Mouse (Mus musculus) erythroblast, embryonic 14.5 days (primary cell): Measurements from ENCODE around the gene Opa1. TPM values are rescaled to one million over a fixed set of nuclear protein-coding genes. Genes with fewer than 3 reads are reported as not detected.

Source experiments
- H3K27me3 ChIP-seq: 2 replicates; pipeline ENCODE4 v1.6.1; 2012; ENCODE audit warnings: inconsistent platforms; ENCODE audit not compliant: control insufficient read depth
- H3K36me3 ChIP-seq: 2 replicates; pipeline ENCODE4 v1.6.1; 2012; ENCODE audit warnings: mild to moderate bottlenecking, inconsistent platforms; ENCODE audit not compliant: control insufficient read depth
- H3K4me1 ChIP-seq: 2 replicates; pipeline ENCODE4 v1.6.1; 2012; ENCODE audit warnings: inconsistent platforms; ENCODE audit not compliant: control insufficient read depth
- H3K4me3 ChIP-seq: replicated peaks from 2 replicates; pipeline ENCODE3; 2012; ENCODE audit warnings: moderate library complexity, mild to moderate bottlenecking, inconsistent platforms
- H3K9me3 ChIP-seq: 2 replicates; pipeline ENCODE4 v1.6.1; 2012; ENCODE audit warnings: low read length, inconsistent platforms, mixed read lengths; ENCODE audit not compliant: control insufficient read depth
- GATA1 ChIP-seq: IDR thresholded peaks from 2 replicates; pipeline ENCODE4 v1.6.1; 2012; ENCODE audit warnings: low read length, inconsistent platforms, mixed read lengths
- TAL1 ChIP-seq: IDR thresholded peaks from 3 replicates; pipeline ENCODE4 v1.6.1; 2012; ENCODE audit warnings: low read length, inconsistent platforms, mixed read lengths
- polyA plus RNA-seq: library from polyadenylated mRNA; stranded (reverse); fragments of >175 nt; gene quantifications from 2 replicates; pipeline ENCODE4 v1.2.3, GENCODE M21; 2012

The Opa1 gene
- polyA plus RNA-seq, 1 experiment: 0.54 TPM

DNA sequence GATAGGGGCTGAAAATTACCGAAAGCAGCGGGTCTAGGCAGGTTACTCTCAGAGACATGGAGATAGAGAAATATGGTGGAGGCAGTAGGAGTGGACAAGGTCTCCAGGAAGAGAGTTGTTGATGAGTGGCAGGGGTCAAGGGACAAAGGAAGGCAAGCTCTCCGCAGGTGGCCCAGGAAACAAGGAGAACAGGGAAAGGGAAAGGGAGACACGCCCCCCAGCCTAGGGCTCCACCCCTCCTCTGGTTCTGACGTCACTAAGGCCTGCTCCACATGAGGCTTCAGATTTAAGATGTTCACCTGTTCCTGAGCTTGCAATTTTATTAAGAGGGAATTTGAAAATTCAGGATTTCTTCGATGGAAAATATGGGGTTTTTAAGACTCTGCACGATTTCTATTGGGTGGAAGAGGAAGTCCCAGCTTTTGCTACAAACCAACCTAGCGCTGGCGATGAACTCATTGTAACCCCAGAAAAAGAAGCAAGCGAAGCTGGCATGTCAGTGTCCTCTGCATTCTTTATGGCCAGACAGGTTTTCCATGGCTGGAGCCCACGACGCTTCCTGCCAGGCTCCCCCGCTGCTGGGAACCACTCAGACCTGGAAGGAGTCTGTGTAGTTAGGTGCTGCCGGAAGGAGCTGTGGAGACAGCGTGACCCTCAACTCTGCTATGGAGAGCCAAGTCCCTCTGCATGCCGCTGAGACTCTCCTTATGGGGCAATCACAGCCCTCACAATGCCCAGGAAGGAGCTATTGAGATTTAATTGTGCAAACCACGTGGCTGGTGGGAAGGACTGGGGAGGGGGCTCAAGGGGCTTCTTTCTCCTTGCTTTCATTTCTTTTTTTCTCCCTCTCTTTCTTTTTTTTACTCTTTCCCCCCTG, 103.7 kb downstream of the Opa1 start:
- Histone ChIP-seq H3K4me3 (no peak overlapping the region), H3K27me3 (no peaks in the 10 kb centered on the region), H3K9me3 (no peaks in the 10 kb centered on the region), H3K36me3 (no peaks in the 10 kb centered on the region), H3K4me1 (no peaks in the 10 kb centered on the region)
- no peak for TF ChIP-seq TAL1

GRCm38 (mm10) chr16:29683563-29683962, 104.4 kb downstream of the Opa1 start:
- Histone ChIP-seq H3K4me3 (no peak overlapping the region), H3K4me1 (no peaks in the 10 kb centered on the region), H3K36me3 (no peaks in the 10 kb centered on the region), H3K27me3 (no peaks in the 10 kb centered on the region), H3K9me3 (no peaks in the 10 kb centered on the region)
- no peak for TF ChIP-seq TAL1
- TF ChIP-seq GATA1: no peak

- no peaks in the 10 kb centered on the region for H3K4me1 ChIP-seq
- H3K9me3 ChIP-seq: no peaks in the 10 kb centered on the region
- H3K4me3 ChIP-seq: no peak overlapping the region
- no peaks in the 10 kb centered on the region for H3K27me3 ChIP-seq
- H3K36me3 ChIP-seq: no peaks in the 10 kb centered on the region
- TF ChIP-seq TAL1: no peak
- no peak for TF ChIP-seq GATA1
These were observed 105.0 kb downstream of the Opa1 start for GRCm38 (mm10) chr16:29684111-29684510.

GRCm38 (mm10) chr16:29684641-29685040, 105.5 kb downstream of the Opa1 start:
- no peaks in the 10 kb centered on the region for H3K36me3 ChIP-seq
- no peaks in the 10 kb centered on the region for H3K4me1 ChIP-seq
- no peak for TF ChIP-seq TAL1
- TF ChIP-seq GATA1: no peak
- no peaks in the 10 kb centered on the region for H3K27me3 ChIP-seq
- H3K9me3 ChIP-seq: no peaks in the 10 kb centered on the region
- no peak overlapping the region for H3K4me3 ChIP-seq

DNA sequence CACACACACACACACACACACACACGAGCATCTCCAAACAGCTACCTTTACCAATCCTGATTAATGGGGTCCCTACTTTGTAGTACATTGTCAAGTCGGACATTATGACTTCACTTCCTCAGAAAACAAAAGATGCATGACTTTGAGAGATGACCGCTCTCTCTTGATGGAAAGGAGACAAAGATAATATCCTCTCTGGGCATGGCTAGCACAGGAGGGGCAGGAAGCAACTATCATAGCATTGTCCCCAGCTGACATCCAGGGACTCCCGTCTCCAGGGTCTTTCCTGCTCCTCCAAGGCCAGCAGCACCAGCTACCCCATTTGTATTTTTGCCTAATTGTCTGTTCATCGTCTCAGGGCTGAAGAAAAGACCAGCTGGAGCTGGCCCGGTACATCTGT, 107.0 kb downstream of the Opa1 start:
- no peaks in the 10 kb centered on the region for H3K9me3 ChIP-seq
- TF ChIP-seq TAL1 (no peak), GATA1 (no peak)

GRCm38 (mm10) chr16:29687987-29688885, 109.1 kb downstream of the Opa1 start:
- TF ChIP-seq GATA1: no peak
- no peak for TF ChIP-seq TAL1
- Histone ChIP-seq H3K4me1 (no peaks in the 10 kb centered on the region), H3K9me3 (no peaks in the 10 kb centered on the region), H3K36me3 (no peaks in the 10 kb centered on the region), H3K27me3 (no peaks in the 10 kb centered on the region), H3K4me3 (no peak overlapping the region)

More for the DNA sequence above, 107.0 kb downstream of the Opa1 start:
- H3K4me3 ChIP-seq: no peak overlapping the region
- no peaks in the 10 kb centered on the region for H3K27me3 ChIP-seq
- H3K36me3 ChIP-seq: no peaks in the 10 kb centered on the region
- no peaks in the 10 kb centered on the region for H3K4me1 ChIP-seq

GRCm38 (mm10) chr16:29689187-29689819, 110.2 kb downstream of the Opa1 start:
- Histone ChIP-seq H3K27me3 (no peaks in the 10 kb centered on the region), H3K4me1 (no peaks in the 10 kb centered on the region), H3K36me3 (no peaks in the 10 kb centered on the region), H3K9me3 (no peaks in the 10 kb centered on the region), H3K4me3 (no peak overlapping the region)
- no peak for TF ChIP-seq TAL1
- no peak for TF ChIP-seq GATA1

DNA sequence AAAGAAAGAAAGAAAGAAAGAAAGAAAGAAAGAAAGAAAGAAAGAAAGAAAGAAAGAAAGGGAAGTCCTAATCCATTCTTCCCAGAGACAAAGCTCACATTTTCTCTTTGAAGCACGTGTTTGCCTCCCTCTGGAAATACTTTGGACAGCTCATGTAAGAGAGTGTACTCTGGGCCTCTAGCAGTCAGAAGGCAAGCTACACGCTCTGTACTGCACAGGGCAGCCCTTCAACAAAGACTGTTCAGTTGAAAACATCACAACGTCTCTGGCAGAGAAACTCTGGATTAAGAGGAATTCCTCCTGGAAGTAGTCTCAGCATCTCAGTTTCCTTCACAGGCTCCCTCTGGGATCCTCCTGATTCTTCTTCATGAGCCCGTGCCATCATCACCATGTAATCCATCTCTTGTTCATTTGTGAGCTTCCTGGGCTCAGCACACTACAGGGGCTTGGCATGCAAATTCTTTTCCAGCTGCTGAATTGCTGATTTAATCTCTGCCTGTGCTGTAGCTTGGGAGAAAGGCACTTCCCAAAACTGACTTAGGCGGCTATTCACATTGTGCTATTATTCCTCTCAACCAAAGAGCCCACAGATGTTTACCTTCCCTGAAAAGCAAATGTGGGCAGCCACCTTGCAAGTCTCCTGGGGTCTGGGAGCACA, 114.0 kb downstream of the Opa1 start:
- Histone ChIP-seq H3K9me3 (no peaks in the 10 kb centered on the region), H3K4me1 (no peaks in the 10 kb centered on the region), H3K27me3 (no peaks in the 10 kb centered on the region), H3K4me3 (no peak overlapping the region), H3K36me3 (no peaks in the 10 kb centered on the region)
- no peak for TF ChIP-seq GATA1
- no peak for TF ChIP-seq TAL1
